Mouse (Mus musculus): ENCODE results near the gene Gstk1.
A peak's percentile ranks its signal among the peaks of the same experiment; 100 is the strongest.

The Gstk1 gene

DNA sequence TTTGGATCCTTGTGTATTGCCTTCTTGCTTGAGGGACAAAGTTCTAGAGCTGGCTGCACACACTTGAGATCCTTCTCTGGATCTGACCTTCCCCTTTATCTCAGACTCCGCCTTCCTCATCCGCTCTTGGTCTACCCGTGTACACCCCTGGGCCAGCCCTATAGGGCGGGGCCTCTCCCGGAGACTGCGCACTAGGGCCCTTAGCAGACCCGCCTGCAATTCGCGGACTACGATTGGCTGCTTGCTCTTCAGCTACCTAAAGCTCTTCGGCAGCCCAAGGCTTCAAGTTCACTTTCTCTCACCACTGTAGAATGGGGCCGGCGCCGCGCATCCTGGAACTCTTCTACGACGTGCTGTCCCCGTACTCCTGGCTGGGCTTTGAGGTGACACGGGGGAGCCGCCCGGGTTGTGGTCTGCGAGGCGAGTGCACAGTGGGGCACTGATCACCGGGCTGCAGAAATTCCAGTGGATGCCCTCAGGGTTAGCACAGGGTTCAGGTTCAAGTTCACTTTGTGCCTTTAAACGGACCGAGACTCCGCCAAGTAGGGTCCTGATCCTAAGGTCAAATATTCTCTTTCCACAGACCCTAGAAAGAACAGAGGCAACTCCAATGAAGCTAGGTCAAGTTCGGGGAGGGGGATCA, at the start of gene Gstk1:
TSS of gene Gstk1 (plus strand) at position 225 of the 643 bp plus-strand sequence.
- DNase-seq: peak; percentile 94

DNA sequence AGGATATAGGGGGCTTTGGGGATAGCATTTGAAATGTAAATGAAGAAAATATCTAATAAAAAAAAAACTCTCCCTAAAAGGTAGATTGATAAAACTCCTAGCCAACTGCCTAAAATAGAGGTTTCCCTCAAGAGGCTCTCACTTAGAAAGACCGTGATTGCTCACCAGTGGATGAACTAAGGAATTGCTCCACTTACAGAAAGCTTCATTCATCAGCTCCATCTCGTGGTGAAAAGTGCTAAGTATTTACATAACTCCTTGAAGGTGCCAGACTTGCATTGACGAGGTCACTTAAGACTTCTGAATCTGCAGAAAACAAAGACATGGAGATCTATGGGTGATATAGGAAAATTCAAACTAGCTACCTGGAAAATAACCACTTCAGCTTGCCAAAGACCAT, 48.0 kb upstream of the Gstk1 start:
- DNase-seq: peak; percentile 5

DNA sequence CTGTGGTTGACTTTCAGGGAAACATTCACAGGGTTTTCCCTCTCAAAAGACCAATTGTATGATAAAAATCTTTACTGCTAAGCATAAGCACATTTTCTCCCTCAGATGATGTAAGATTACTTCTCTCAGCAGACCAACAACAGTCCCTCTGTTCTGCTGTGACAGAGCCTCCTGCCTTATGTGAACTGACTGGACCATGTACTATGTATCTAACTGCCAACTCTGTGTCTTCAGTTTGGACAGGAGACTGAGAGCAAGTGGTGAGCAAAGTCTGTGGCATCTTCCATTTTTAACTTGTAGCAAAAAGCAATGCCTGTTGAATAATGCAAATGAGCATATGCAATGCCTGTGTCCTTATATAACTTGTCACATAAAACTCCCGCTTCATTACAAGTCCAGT, 46.2 kb upstream of the Gstk1 start:
- no peak for DNase-seq

DNA sequence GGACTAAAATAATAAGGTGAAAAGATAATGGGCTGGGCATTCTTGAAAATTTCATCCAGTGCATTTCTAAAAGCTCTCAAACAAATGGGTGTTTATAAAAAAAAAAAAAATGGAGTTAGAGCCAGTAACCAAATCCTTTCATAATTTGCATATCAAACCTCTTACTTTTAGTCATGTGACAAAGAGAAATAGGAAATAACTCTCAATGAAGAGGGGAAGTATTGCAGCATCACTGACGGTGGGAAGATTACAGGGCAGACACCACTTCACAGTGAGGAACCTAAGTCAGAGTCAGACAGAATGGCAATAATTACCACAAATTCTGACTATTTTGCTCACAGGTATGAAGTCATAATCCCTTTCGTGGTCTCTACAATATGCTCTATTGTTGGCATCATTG, 30.7 kb upstream of the Gstk1 start, which contains the start of gene Tas2r144:
TSS of gene Tas2r144 (plus strand) at position 301 of the 400 bp plus-strand sequence.
- DNase-seq: no peak

DNA sequence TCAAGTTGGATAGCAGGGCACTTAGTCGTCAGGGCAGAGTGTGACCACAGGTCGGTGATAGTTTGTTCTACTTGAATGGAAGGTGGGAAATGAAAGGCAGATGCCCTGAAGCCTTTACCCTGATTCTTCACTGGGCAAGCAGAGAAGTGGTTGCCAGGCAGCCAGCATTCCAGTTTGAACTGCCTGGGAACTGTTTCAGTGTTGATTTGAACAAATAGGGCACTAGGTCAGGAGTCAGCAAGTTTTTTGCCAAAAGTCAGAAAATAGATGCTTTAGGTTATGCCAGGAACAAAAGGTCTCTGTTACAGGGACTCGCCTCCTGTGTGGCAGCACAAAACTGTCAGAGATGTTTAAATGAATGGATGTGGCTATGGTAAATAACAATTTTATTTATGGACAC, 23.4 kb upstream of the Gstk1 start:
- peak; percentile 6 for DNase-seq

DNA sequence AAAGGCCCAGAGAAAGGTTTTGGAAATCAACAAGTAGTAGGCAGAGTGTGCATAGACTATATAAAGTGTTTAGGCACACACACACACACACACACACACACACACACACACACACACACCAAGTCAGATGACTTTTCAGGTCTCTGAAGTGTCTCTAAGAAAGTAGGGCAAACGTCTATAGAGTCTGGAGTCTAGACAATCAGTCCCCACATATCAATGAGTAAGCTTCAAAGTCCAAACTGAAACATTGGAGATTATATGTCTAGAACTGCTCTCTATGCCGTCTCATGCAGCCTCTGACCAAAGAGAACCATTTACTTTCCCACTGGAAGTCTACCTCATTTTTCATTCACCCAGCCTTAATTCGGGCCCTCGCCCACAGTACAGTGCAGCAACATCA, 20.7 kb upstream of the Gstk1 start:
- DNase-seq: no peak

DNA sequence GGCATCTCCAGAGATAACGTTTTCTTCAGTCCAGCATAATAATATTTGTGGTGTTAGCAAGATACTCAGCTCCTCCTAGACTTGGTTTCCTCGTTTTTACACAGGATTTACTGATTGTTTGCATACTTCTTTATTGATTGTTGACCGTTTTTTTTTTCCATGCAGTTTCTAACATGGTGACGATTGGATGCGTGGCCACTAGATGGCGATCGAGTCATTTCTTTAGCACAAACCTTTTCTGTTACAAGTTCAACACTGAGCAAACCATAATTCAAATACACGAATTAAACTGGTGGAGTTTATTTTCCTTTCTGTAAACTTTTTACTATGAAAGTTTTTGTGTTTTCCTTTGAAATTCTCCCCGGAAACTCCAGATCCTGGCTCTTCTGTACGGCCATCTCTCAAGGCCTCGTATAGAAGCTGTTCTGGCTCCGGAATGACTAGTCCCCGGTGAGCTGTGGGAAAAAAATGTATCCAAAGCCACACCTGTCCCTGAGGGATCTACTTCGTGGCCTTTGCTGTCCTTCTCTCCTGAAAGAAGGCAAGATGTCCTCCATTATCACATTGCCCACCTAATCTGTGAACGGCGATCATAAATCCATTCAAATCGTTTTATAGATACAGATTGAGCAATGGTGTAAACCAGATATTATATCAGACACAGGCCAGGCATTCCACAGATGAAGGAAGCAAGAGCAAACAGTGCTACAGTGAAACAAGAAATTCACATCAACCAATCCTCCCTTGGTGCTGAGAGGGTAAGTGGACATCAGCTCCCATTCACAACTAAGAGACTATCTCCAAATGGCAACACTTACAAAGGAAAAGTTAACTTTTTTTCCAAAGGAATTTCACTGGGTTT, 18.3 kb upstream of the Gstk1 start:
- peak; percentile 79 for DNase-seq

DNA sequence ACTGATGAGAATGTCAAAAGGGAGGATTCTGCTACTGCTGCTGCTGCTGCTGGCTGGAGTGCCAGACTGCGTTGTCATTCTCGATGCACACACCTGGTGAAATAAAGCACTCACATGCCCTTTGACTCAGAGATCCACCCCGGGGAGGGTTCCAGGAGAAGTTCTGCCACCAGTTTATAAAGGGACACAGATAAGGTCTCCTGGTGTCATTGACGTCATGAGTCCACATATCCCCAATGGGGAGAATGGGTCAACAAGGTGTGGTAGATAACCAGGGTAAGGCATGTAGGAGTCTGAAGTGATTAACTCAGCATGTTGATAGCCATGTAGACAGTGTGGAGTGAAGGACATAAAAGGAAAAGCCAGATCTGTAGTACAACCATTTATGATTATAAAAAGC, 16.1 kb upstream of the Gstk1 start:
- DNase-seq: no peak

DNA sequence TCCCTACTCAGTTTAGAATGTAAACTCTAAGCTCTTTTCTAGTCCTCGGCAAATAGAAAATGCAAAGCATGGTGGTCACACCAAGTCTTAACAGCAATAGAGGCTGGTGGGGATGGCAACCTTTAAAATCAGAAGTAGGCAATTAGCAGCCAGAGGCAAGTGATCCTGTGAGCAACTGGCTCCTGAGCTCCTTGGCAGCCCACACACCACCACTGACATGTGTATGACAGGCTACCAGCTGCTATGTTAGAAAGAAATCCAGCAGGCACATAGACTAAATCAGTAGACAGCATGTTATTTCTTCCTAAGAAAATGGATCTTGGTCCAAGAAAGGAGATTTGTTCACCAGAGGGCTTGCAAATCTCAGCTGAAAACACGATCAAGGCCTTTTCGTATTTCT, 14.5 kb upstream of the Gstk1 start:
- DNase-seq: no peak

DNA sequence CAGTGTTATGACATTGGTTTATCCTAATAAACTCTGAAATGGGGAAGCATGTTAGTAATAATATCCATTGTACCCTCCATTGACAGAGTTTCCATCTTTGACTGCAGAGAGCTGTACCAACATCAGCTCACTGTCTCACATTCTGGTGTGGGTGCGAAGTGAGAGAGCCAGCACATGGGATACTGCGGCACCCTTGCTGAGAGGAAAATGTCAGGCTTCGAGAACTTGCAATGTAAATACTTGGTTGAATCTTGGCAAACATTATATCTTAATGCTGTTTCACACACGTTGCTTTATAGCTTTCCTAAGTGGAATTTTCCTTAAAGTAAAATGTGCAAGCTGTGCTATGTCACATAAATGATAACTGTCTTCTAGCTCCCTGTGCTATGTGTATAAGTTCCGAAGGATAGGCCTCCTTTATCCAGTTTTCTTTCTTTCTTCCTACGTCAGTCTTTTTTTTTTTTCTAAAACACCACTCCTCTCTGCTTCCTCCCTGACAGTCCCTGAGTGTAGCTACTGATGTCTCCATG, 8.4 kb upstream of the Gstk1 start:
- DNase-seq: no peak

DNA sequence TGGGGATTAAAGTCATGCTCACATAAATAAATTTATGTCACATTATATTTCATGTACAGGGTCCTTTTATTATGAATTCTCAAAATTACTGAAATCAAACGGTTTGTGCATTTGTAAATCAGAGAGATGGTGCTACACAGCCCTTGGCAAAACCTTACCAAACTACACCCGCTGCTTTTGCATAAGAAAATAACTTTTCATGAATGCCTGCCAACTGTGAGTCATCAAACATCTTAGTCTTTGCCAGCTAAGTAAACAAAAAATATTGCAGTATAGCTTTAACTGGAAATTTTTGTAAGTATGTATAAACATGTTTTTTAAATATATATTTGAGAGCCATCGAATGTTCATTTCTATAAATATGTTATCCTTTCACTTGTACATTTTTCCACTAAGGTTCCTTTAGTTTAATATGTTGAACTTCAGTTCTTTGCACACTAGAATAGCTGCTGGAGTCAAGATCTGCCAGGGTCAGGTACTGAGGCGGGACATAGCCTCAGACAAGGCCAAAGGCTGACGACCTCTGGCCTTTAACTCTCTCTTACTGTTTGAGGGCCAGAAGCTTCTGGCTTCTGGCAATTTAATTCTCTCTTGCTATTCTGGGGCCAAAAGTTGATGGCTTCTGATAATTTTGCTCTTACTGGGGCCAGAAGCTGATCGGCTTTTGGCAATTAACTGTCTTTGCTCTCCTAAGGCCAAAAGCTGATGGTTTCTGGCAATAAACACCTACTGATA, 4.3 kb upstream of the Gstk1 start:
- DNase-seq: no peak

DNA sequence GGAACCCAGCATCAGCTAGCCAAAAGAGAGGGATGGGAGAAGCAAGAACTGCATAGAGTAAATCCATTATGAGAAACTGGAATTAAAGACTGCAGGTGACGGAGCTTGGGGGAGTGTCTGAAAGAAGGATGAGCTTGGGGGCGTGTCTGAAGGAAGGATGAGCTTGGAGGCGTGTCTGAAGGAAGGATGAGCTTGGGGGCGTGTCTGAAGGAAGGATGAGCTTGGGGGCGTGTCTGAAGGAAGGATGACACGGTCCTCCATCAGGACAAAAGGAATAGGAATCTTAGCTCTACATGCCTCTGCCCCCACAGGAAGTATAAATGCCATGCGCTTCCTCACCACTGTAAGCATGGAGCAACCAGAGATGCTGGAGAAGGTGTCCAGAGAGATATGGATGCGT, 1.4 kb downstream of the Gstk1 start:
- peak; percentile 19 for DNase-seq

DNA sequence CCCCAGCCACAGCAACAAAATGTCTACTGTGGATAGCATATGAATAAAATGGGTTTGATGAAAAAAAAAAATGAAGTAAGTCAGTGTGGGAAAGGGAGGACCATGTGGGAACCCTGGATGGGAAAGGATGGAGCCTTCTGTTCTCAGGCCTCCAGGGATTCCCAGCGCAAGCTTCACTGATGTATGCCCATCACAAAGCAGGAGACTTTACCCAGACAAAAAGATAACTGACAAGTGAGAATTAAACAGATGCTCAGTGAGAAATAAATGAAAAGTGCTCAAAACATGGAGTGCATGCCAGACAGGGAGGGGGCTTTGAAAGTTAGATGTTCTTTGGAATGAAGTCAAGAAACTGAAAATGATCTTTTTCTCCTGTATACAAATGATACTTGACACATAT, 2.2 kb downstream of the Gstk1 start:
- DNase-seq: no peak

DNA sequence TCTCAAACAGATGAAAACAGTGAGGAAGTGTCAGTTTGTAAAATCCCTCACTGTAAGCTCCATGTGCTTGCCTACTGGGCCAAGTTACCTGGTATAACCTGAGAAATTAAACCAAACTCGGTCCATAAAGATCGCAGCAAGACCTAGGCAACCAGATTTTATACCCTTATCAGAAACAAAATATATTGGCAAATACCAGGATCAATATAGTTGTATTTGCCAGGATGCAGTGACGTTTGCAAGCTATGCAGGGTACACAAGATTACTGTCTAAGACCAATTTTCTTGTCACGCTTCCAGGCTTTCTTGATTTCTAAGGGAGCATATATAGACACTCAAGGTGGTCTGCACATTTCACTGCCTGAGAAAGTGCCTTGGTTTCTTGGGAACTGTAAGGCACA, 6.1 kb downstream of the Gstk1 start:
- no peak for DNase-seq

DNA sequence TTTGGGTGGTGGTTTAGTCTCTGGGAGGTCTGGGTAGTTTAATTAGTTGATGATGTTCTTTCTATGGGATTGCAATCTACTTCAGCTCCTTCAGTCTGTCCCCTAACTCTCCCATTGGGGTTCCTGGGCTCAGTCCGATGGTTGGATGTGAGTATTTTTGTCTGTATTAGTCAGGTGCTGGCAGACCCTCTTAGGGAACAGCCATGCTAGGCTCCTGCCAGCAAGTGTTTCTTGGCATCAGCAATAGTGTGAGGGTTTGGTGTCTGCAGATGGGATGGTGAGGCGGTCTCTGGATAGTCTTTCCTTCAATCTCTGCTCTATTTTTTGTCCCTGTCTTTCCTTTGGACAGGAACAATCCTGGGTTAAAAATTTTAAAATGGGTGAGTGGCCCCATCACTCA, 7.4 kb downstream of the Gstk1 start:
- no peak for DNase-seq

DNA sequence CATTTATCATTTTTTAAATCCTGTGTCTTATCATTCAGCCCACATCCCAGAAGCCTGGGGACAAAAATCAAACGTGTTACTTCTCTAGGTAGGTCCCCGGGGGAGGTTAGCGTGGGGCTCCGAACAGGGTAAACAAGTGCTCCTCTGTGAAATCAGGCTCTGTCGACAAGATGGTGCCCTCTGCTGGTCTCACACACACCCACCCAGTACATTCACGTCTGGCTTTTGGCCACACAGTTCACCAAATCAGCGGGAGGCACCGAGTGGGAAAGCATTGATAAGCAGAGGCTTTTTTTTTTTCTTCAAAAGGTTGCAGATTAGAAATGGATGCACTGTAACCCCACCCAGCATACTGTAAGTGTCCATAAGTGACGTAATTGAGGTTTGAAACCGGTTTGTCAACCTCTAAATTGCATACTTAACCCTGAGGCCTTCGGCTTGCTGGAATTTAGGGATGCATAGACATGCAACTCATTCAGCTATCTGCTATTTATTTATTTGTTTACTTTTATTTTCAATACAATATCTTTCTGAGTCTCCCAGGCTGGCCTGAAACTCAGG, 11.6 kb downstream of the Gstk1 start:
- peak; percentile 65 for DNase-seq

DNA sequence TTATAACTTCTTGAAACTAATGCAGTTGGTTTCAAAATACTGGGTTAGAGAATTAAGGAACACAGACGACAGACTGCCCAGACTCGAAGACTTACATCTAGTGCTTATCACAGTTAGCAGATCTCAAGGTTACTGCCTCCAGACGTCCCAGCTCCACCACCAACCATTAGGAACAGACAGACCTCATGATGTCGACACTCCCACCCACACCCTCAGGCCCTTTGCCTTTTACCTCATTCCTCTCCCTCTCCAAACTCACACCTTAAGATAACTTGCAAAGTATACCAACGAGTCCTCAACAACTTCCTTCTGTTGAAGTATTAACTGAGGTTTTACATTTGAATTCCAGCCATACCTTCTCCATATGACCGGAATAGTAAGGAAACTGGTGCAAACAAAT, 14.7 kb downstream of the Gstk1 start:
- DNase-seq: no peak

DNA sequence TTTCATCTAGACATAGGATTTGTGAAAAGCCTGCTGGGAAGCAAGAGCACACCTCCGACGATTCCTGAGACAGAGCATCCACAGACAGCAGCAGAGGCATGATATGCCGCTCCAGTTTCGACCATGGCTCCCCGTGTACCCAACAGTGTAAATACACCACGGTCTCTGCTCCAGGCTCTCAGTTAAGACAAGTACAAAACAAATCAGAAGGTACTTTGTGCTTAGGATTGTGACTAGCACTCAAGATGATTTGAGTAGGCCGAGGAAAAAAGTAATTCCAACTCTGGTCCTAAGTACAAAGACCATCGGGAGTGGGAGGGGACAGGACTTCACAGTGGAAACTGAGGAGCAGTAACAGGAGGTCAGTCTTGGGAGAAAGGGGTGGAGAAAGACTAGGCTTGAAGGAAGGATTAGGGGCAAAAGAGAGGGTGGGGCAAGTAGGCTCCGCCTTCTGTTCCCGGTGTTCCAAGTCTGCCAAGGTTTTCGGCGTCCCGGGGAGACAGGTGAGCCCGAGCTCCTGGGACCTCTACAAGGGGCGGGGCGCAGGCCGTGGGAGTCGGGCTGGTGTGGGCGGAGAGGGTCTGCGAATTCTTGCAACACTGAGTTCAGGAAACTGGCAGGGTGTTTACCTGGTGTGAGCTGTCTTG, 15.9 kb downstream of the Gstk1 start, which contains the start of gene Tmem139:
TSS of gene Tmem139 (plus strand) at position 447 of the 647 bp plus-strand sequence.
- no peak for DNase-seq

DNA sequence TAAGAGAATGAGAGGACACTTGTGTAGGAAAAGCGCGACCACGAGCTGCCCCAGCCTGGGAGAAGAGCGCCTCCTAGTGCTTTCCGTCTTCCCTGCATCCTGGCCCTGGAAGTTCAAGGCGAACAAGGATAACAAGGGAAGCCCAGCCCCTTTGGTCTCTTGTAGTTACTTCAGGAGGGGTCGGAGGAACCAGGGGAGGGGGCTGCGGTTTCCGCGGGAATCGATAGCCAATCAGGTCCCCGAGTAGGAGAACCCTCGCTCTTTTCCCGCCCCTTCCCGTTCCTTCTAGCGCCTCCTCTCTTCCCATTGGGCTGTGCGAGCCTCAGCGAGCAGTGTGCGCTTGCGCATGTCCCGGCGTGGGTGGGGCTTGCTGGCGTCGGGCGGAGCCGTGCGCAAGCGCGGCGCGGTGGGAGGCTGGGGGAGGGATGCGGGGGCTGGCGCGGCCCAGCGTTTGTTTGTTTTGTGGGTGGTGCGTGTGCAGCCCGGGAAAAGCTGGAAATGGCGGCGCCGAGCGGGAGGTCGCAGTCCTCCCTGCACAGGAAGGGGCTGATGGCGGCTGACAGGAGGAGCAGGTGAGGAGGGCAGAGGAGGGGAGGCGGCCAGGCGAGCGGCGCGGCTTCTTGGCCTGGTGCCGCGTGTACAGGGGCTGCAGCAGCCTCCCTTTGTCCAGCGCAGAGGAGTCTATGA, 19.0 kb downstream of the Gstk1 start, which contains the start of gene Casp2:
TSS of gene Casp2 (plus strand) at position 360 of the 687 bp plus-strand sequence.
- DNase-seq: peak; percentile 100

DNA sequence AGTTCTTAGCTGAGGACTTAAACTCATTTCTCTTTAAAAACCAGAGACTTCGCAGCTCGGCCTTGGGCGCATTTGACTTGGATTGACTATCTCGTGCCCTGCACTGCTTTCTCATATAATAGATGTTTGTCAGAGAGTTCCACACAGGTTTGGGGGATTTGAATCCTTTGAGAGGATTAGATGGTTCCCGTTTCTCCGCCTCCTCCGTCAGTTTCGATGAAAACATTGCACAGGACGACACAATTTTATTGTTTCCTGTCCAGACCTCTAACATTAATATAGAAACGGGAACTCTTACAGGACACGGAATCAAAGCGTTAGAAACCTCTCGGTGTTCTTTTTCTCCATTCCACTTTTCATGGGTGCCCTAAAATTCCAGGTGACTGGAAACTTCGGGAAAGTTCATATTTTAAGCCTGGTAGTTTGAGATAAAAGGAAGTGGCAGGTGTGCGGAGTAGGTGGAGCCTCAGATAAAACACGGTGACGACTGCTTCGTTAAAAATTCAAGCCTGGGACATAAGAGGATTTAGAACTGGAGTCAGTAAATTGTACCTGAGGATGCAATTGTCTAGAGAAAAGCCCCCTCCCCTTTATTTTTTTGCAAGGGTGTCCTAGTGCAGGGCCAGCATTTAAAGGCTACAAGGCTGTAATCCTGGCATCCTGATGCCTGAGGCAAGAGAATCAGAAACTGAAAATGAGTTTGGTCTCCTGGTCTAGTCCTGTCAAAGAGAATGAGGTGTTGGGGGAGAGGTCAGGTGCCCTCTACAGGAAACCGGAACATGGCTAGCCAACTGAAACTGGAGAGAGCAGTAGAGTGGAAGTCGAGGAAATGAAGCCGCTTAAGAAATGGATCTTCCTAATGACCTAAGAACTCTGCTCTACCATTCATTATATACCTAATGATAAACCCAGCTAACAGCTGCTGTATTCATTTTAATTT, 19.9 kb downstream of the Gstk1 start:
- peak; percentile 38 for DNase-seq

DNA sequence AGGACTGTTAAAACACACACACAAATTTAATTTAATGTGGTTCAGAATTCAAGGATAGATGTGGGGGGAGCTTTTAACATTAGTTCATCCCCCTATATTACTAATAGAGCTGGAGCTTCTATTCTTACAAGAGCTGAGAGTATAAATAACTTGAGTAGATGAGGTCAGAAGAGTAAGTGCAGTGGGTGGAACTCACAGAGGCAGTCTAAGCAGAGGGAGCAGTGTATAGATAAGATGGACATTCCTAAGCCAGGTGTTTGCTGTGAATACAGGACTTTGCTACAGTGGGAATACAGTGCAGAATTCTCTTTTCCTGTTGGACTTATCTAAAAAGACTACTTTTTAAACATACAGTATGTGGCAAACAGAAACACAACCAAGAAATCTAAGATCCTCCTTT, 25.1 kb downstream of the Gstk1 start:
- no peak for DNase-seq

All from retina, postnatal 1 day (tissue).